Mouse (Mus musculus) testis, postnatal 10 days (tissue): ENCODE data around the gene Olfr1287.

Experiments used
- DNase-seq: peaks from one replicate; pipeline ENCODE4 v3.0.0; 2021; ENCODE audit warnings: low spot score

The Olfr1287 gene

GRCm38 (mm10) chr2:111448842-111449241 lies at the start of gene Olfr1287:
Gene Olfr1287 (plus strand): TSS chr2:111449142.
- DNase-seq = no peak

- no peak for DNase-seq
Observed at GRCm38 (mm10) chr2:111422931-111423330, 26.0 kb upstream of the Olfr1287 start, which contains the start of gene Olfr1286. Gene Olfr1286 (minus strand): TSS chr2:111423115.

GRCm38 (mm10) chr2:111473801-111474200 lies 24.9 kb downstream of the Olfr1287 start, which contains the start of gene Olfr1288:
Gene Olfr1288 (plus strand): TSS chr2:111474101.
- DNase-seq = no peak

GRCm38 (mm10) chr2:111480519-111480918 lies 31.6 kb downstream of the Olfr1287 start, which contains the start of gene Olfr1289:
Gene Olfr1289 (plus strand): TSS chr2:111480819.
- no peak for DNase-seq

GRCm38 (mm10) chr2:111493729-111494128 lies 44.8 kb downstream of the Olfr1287 start, which contains the start of gene Olfr1290:
Gene Olfr1290 (minus strand): TSS chr2:111493829.
- no peak for DNase-seq

- no peak for DNase-seq
Observed at GRCm38 (mm10) chr2:111496880-111497279, 47.9 kb downstream of the Olfr1287 start, which contains the start of gene Olfr1291-ps1. Gene Olfr1291-ps1 (plus strand): TSS chr2:111497180.
